Mouse (Mus musculus): ENCODE data around the gene Macf1.

- TF ChIP-seq CTCF (IDR thresholded peaks at IDR 0.05; ENCODE audit: extremely low read depth, insufficient read depth, low read length) (no peak), POLR2A (IDR thresholded peaks at IDR 0.05; ENCODE audit: extremely low read depth, insufficient read depth, low read length) (no peak)
These were observed 270.3 kb downstream of the Macf1 start for GRCm38 (mm10) chr4:123413876-123414275.
